Mouse (Mus musculus): Measurements from ENCODE around the gene Slc24a4. TPM values are rescaled to one million over a fixed set of nuclear protein-coding genes. Genes with fewer than 3 reads are reported as not detected.
A peak's percentile ranks its signal among the peaks of the same experiment; 100 is the strongest.
"Not testable (repeated sequence)": the region's sequence is repeated elsewhere in the genome, so short reads cannot be mapped to it uniquely, and the experiment has no call there.

Slc24a4 gene
- polyA plus RNA-seq, 1 experiment from 2014 or later: 0.62 TPM

GRCm38 (mm10) chr12:102210801-102211200 lies 82.3 kb downstream of the Slc24a4 start:
- WGBS: 79% methylated on average over 2 of the region's 2 CpGs
- DNase-seq (ENCODE audit: low spot score): no peak
- Histone ChIP-seq H3K36me3 (ENCODE audit: control insufficient read depth, insufficient read depth, low read length) (no peaks in the 10 kb centered on the region), H3K27ac (ENCODE audit: low read depth) (no peak overlapping the region), H3K4me3 (ENCODE audit: low read depth, low read length) (no peak overlapping the region), H3K4me1 (replicated peaks; ENCODE audit: control insufficient read depth, insufficient read depth, low read length) (no peaks in the 10 kb centered on the region; the same call in 1 of the 2 replicates), H3K4me2 (ENCODE audit: low read length) (no peak overlapping the region), H3K27me3 (replicated peaks; ENCODE audit: control insufficient read depth, insufficient read depth, low read length) (no peaks in the 10 kb centered on the region), H3K9me3 (ENCODE audit: control insufficient read depth, low read length) (no peaks in the 10 kb centered on the region), H3K9ac (ENCODE audit: low read length) (no peak overlapping the region)
- no peak for ATAC-seq (replicated peaks; ENCODE audit: low FRiP score, low TSS enrichment, low read depth)

- no peak overlapping the region for H3K9ac ChIP-seq (ENCODE audit: low read length)
- 92% methylated on average over 6 of the region's 6 CpGs for WGBS
- ATAC-seq (replicated peaks; ENCODE audit: low FRiP score, low TSS enrichment, low read depth): no peak
- H3K27me3 ChIP-seq (replicated peaks; ENCODE audit: control insufficient read depth, insufficient read depth, low read length): no peaks in the 10 kb centered on the region
- no peak overlapping the region for H3K4me3 ChIP-seq (ENCODE audit: low read depth, low read length)
- H3K4me2 ChIP-seq (ENCODE audit: low read length): no peak overlapping the region
- H3K36me3 ChIP-seq (ENCODE audit: control insufficient read depth, insufficient read depth, low read length): no peaks in the 10 kb centered on the region
- no peaks in the 10 kb centered on the region for H3K4me1 ChIP-seq (replicated peaks; ENCODE audit: control insufficient read depth, insufficient read depth, low read length)
- DNase-seq (ENCODE audit: low spot score): no peak
- H3K27ac ChIP-seq (ENCODE audit: low read depth): no peak overlapping the region
- H3K9me3 ChIP-seq (ENCODE audit: control insufficient read depth, low read length): no peaks in the 10 kb centered on the region
Observed at GRCm38 (mm10) chr12:102223404-102223803, 94.9 kb downstream of the Slc24a4 start.

GRCm38 (mm10) chr12:102224112-102224511 lies 95.6 kb downstream of the Slc24a4 start:
- 87% methylated on average over 2 of the region's 2 CpGs for WGBS
- DNase-seq (ENCODE audit: low spot score); H3K36me3 ChIP-seq (ENCODE audit: control insufficient read depth, insufficient read depth, low read length); H3K4me1 ChIP-seq (replicated peaks; ENCODE audit: control insufficient read depth, insufficient read depth, low read length); H3K27me3 ChIP-seq (replicated peaks; ENCODE audit: control insufficient read depth, insufficient read depth, low read length); H3K27ac ChIP-seq (ENCODE audit: low read depth); ATAC-seq (replicated peaks; ENCODE audit: low FRiP score, low TSS enrichment, low read depth); H3K4me2 ChIP-seq (ENCODE audit: low read length); H3K9ac ChIP-seq (ENCODE audit: low read length); H3K4me3 ChIP-seq (ENCODE audit: low read depth, low read length); H3K9me3 ChIP-seq (ENCODE audit: control insufficient read depth, low read length): not testable (repeated sequence)

GRCm38 (mm10) chr12:102225165-102225564 lies 96.6 kb downstream of the Slc24a4 start:
- H3K9me3 ChIP-seq (ENCODE audit: control insufficient read depth, low read length): no peaks in the 10 kb centered on the region
- H3K4me1 ChIP-seq (replicated peaks; ENCODE audit: control insufficient read depth, insufficient read depth, low read length): no peaks in the 10 kb centered on the region
- no peak overlapping the region for H3K9ac ChIP-seq (ENCODE audit: low read length)
- DNase-seq (ENCODE audit: low spot score): no peak
- 26% methylated on average over 3 of the region's 3 CpGs for WGBS
- no peaks in the 10 kb centered on the region for H3K27me3 ChIP-seq (replicated peaks; ENCODE audit: control insufficient read depth, insufficient read depth, low read length)
- no peak overlapping the region for H3K4me2 ChIP-seq (ENCODE audit: low read length)
- no peaks in the 10 kb centered on the region for H3K36me3 ChIP-seq (ENCODE audit: control insufficient read depth, insufficient read depth, low read length)
- H3K4me3 ChIP-seq (ENCODE audit: low read depth, low read length): no peak overlapping the region
- ATAC-seq (replicated peaks; ENCODE audit: low FRiP score, low TSS enrichment, low read depth): no peak
- no peak overlapping the region for H3K27ac ChIP-seq (ENCODE audit: low read depth)

- no peak overlapping the region for H3K27ac ChIP-seq (ENCODE audit: low read depth)
- H3K36me3 ChIP-seq (ENCODE audit: control insufficient read depth, insufficient read depth, low read length): no peaks in the 10 kb centered on the region
- no peak overlapping the region for H3K4me3 ChIP-seq (ENCODE audit: low read depth, low read length)
- no peaks in the 10 kb centered on the region for H3K27me3 ChIP-seq (replicated peaks; ENCODE audit: control insufficient read depth, insufficient read depth, low read length)
- no peaks in the 10 kb centered on the region for H3K9me3 ChIP-seq (ENCODE audit: control insufficient read depth, low read length)
- H3K9ac ChIP-seq (ENCODE audit: low read length): no peak overlapping the region
- H3K4me2 ChIP-seq (ENCODE audit: low read length): no peak overlapping the region
- ATAC-seq (replicated peaks; ENCODE audit: low FRiP score, low TSS enrichment, low read depth) (no peak), DNase-seq (ENCODE audit: low spot score) (no peak)
- WGBS: 76% methylated on average over 3 of the region's 3 CpGs
- H3K4me1 ChIP-seq (replicated peaks; ENCODE audit: control insufficient read depth, insufficient read depth, low read length): no peaks in the 10 kb centered on the region
Observed at GRCm38 (mm10) chr12:102235551-102235950, 107.0 kb downstream of the Slc24a4 start.

- no peak overlapping the region for H3K27ac ChIP-seq (ENCODE audit: low read depth)
- 76% methylated on average over 6 of the region's 6 CpGs for WGBS
- H3K4me1 ChIP-seq (replicated peaks; ENCODE audit: control insufficient read depth, insufficient read depth, low read length): no peaks in the 10 kb centered on the region
- no peak overlapping the region for H3K9ac ChIP-seq (ENCODE audit: low read length)
- H3K9me3 ChIP-seq (ENCODE audit: control insufficient read depth, low read length): no peaks in the 10 kb centered on the region
- DNase-seq (ENCODE audit: low spot score): no peak
- H3K27me3 ChIP-seq (replicated peaks; ENCODE audit: control insufficient read depth, insufficient read depth, low read length): no peaks in the 10 kb centered on the region
- H3K4me3 ChIP-seq (ENCODE audit: low read depth, low read length): no peak overlapping the region
- no peak overlapping the region for H3K4me2 ChIP-seq (ENCODE audit: low read length)
- no peak for ATAC-seq (replicated peaks; ENCODE audit: low FRiP score, low TSS enrichment, low read depth)
- no peaks in the 10 kb centered on the region for H3K36me3 ChIP-seq (ENCODE audit: control insufficient read depth, insufficient read depth, low read length)
Observed at GRCm38 (mm10) chr12:102236317-102236716, 107.8 kb downstream of the Slc24a4 start.

- 47% methylated on average over 6 of the region's 6 CpGs for WGBS
- Histone ChIP-seq H3K9ac (ENCODE audit: low read length) (no peak overlapping the region), H3K9me3 (ENCODE audit: control insufficient read depth, low read length) (no peaks in the 10 kb centered on the region), H3K27ac (ENCODE audit: low read depth) (no peak overlapping the region), H3K4me2 (ENCODE audit: low read length) (no peak overlapping the region), H3K4me1 (replicated peaks; ENCODE audit: control insufficient read depth, insufficient read depth, low read length) (no peaks in the 10 kb centered on the region), H3K4me3 (ENCODE audit: low read depth, low read length) (no peak overlapping the region), H3K36me3 (ENCODE audit: control insufficient read depth, insufficient read depth, low read length) (no peaks in the 10 kb centered on the region), H3K27me3 (replicated peaks; ENCODE audit: control insufficient read depth, insufficient read depth, low read length) (no peaks in the 10 kb centered on the region)
- DNase-seq (ENCODE audit: low spot score): no peak
- ATAC-seq (replicated peaks; ENCODE audit: low FRiP score, low TSS enrichment, low read depth): 0 out of 2 replicates have a peak, but pooled peaks have one; percentile 43
Observed at GRCm38 (mm10) chr12:102242076-102242722, 113.7 kb downstream of the Slc24a4 start.

- no peaks in the 10 kb centered on the region for H3K36me3 ChIP-seq (ENCODE audit: control insufficient read depth, insufficient read depth, low read length)
- 69% methylated on average over 1 of the region's 1 CpGs for WGBS
- H3K4me2 ChIP-seq (ENCODE audit: low read length): no peak overlapping the region
- DNase-seq (ENCODE audit: low spot score) (no peak), ATAC-seq (replicated peaks; ENCODE audit: low FRiP score, low TSS enrichment, low read depth) (no peak)
- no peaks in the 10 kb centered on the region for H3K9me3 ChIP-seq (ENCODE audit: control insufficient read depth, low read length)
- H3K4me3 ChIP-seq (ENCODE audit: low read depth, low read length): no peak overlapping the region
- no peaks in the 10 kb centered on the region for H3K27me3 ChIP-seq (replicated peaks; ENCODE audit: control insufficient read depth, insufficient read depth, low read length)
- no peak overlapping the region for H3K9ac ChIP-seq (ENCODE audit: low read length)
- H3K27ac ChIP-seq (ENCODE audit: low read depth): no peak overlapping the region
- no peaks in the 10 kb centered on the region for H3K4me1 ChIP-seq (replicated peaks; ENCODE audit: control insufficient read depth, insufficient read depth, low read length)
Observed at GRCm38 (mm10) chr12:102243915-102244314, 115.4 kb downstream of the Slc24a4 start.

- Histone ChIP-seq H3K4me3 (ENCODE audit: low read depth, low read length) (no peak overlapping the region), H3K27ac (ENCODE audit: low read depth) (no peak overlapping the region), H3K4me1 (replicated peaks; ENCODE audit: control insufficient read depth, insufficient read depth, low read length) (no peaks in the 10 kb centered on the region), H3K9ac (ENCODE audit: low read length) (no peak overlapping the region), H3K27me3 (replicated peaks; ENCODE audit: control insufficient read depth, insufficient read depth, low read length) (no peaks in the 10 kb centered on the region), H3K36me3 (ENCODE audit: control insufficient read depth, insufficient read depth, low read length) (no peaks in the 10 kb centered on the region), H3K4me2 (ENCODE audit: low read length) (no peak overlapping the region), H3K9me3 (ENCODE audit: control insufficient read depth, low read length) (no peaks in the 10 kb centered on the region)
- ATAC-seq (replicated peaks; ENCODE audit: low FRiP score, low TSS enrichment, low read depth) (no peak), DNase-seq (ENCODE audit: low spot score) (no peak)
- WGBS: 88% methylated on average over 5 of the region's 5 CpGs
Observed at GRCm38 (mm10) chr12:102246226-102246625, 117.7 kb downstream of the Slc24a4 start.
